Mouse (Mus musculus): ENCODE data around the gene Clec16a. TPM values are rescaled to one million over a fixed set of nuclear protein-coding genes. Genes with fewer than 3 reads are reported as not detected.

Clec16a gene
- polyA plus RNA-seq, 1 experiment from 2014 or later: 89.0 TPM

DNA sequence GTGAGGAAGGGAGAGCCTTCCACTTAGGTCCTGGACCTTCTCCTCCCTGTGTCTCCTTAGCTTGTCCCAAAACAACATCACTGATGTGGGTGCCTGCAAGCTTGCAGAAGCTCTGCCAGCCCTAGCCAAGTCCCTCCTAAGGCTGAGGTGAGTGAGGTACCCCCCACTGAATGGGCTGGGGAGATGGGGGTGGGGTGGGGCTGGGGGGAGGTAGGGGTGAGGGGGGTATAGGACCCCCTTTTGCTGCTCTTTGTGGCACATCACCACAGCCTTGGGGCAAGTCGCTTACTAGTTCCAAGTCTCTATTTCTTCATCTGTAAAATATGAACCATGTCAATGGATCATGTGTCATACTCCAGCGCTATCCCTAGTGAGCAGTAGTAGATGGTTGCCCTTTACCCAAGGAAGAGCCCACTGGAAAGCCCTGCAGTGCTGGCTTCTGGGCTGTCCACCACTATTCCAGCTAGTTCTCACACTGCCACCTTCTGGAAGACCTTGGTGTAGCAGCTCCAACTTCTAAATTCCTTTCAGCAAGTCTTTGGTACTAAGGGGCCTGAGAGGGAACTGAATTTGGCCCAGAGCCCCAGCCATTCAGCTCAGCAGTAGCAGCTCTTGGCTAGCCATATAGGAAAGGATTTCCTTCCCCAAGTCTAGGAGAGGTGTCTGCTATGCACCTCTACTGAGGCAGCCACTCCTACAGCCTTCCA is 24.1 kb upstream of the Clec16a start:
- 45% methylated on average over 2 of the region's 2 CpGs for WGBS
- H3K27ac ChIP-seq: no peak overlapping the region
- no peaks in the 10 kb centered on the region for H3K4me1 ChIP-seq
- ATAC-seq (replicated peaks): peak; percentile 85
- H3K9me3 ChIP-seq: no peaks in the 10 kb centered on the region
- H3K9ac ChIP-seq: no peak overlapping the region
- no peaks in the 10 kb centered on the region for H3K36me3 ChIP-seq (replicated peaks)
- H3K4me3 ChIP-seq: no peak overlapping the region
- H3K27me3 ChIP-seq (replicated peaks): no peaks in the 10 kb centered on the region
- H3K4me2 ChIP-seq: no peak overlapping the region

DNA sequence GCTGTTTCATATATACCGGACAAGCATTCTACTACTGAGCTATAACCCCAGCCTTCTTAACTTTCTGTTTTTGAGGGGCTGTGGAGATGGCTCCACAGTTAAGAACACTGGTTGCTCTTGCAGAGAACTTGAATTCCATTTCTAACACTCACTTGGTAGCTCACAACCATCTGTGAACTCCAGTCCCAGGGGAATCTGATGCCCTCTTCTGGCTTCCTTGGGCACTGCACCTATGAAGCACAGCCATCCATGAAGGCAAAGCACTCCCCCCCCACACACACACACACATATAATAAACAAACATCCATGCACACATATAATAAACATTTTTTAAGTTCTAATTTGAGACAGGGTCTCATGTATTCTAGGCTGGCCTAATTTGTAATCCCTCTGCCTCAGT is 22.3 kb upstream of the Clec16a start:
- no peak overlapping the region for H3K4me2 ChIP-seq
- ATAC-seq (replicated peaks): no peak
- no peak overlapping the region for H3K27ac ChIP-seq
- H3K4me1 ChIP-seq: no peaks in the 10 kb centered on the region
- H3K9ac ChIP-seq: no peak overlapping the region
- 96% methylated on average over 1 of the region's 1 CpGs for WGBS
- no peaks in the 10 kb centered on the region for H3K27me3 ChIP-seq (replicated peaks)
- H3K4me3 ChIP-seq: no peak overlapping the region
- H3K9me3 ChIP-seq: no peaks in the 10 kb centered on the region
- H3K36me3 ChIP-seq (replicated peaks): no peaks in the 10 kb centered on the region

DNA sequence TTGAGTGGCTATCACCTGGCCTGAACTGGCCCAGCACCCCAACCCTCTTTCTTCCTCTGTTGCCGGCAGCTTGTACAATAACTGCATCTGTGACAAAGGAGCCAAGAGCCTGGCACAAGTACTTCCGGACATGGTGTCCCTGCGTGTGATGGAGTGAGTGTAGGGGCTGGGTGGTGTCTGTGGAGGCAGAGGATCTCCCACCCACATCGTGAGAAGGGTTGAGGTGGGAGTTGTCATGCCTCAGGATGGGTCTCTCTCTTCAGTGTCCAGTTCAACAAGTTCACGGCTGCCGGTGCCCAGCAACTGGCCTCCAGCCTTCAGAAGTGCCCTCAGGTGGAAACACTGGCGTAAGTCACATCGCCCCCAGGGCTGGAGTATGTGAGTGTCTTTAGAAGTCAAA is 21.5 kb upstream of the Clec16a start:
- Histone ChIP-seq H3K9me3 (no peaks in the 10 kb centered on the region), H3K27me3 (replicated peaks) (no peaks in the 10 kb centered on the region), H3K4me1 (no peaks in the 10 kb centered on the region), H3K9ac (no peak overlapping the region), H3K4me3 (no peak overlapping the region), H3K4me2 (no peak overlapping the region), H3K36me3 (replicated peaks) (no peaks in the 10 kb centered on the region), H3K27ac (no peak overlapping the region)
- 92% methylated on average over 8 of the region's 8 CpGs for whole genome bisulfite sequencing
- ATAC-seq (replicated peaks): no peak

DNA sequence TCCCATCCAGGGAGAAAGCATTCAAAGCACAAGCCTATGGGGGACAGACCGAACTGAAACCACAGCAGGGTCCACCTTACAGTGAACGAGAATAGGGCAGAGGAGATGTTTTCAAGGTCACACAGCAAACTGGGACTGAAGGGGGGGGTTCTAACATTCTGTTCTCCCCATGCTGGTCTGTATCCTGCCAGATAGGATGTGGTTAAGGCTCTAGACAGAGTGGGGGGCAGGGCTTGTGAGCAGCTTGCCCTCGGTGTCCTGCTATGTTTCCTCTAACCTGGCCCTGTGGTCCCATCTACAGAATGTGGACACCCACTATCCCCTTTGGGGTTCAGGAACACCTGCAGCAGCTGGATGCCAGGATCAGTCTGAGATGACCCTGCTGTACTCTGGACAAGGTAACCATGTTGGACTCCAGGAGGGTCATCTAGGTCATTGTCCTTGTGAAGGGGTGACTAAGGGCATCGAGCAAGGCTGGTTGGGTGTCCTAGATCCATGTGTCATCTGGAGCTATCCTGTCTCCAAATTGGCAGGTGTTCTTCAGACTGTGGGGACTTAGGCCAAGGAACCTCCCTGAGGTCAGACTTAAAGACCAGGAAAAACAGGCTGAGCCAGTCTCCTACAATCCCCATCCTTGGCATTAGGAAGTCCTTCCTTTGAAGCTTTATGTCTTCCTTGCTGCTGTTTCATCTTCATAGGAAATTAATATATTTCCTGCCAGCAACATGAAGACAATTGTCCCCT is 20.1 kb upstream of the Clec16a start:
- ATAC-seq (replicated peaks): no peak
- H3K9me3 ChIP-seq: no peaks in the 10 kb centered on the region
- no peak overlapping the region for H3K9ac ChIP-seq
- no peak overlapping the region for H3K27ac ChIP-seq
- no peaks in the 10 kb centered on the region for H3K27me3 ChIP-seq (replicated peaks)
- no peaks in the 10 kb centered on the region for H3K4me1 ChIP-seq
- no peak overlapping the region for H3K4me2 ChIP-seq
- no peaks in the 10 kb centered on the region; the same call in 1 of the 2 replicates for H3K36me3 ChIP-seq (replicated peaks)
- 84% methylated on average over 4 of the region's 4 CpGs for WGBS
- H3K4me3 ChIP-seq: no peak overlapping the region

DNA sequence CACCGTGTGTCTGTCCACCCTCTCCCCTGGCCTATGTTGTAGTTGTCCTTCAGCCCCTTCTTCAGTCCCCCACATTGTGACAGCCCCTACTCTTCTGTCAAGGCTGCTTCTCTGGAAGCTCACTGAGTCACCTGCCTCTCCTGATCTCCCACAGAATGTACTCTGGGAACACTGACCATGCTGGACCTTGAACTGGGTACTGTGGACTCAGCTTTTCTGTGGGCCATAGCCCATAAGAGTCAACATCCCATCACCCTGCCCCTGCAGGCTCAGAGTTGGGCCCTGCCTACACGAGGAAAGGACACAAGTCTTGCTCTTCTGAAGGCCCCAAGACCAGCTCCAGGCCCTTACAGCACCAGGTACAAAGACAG is 19.5 kb upstream of the Clec16a start:
- H3K9me3 ChIP-seq: no peaks in the 10 kb centered on the region
- H3K36me3 ChIP-seq (replicated peaks): no peaks in the 10 kb centered on the region; the same call in 1 of the 2 replicates
- no peak overlapping the region for H3K27ac ChIP-seq
- H3K4me3 ChIP-seq: no peak overlapping the region
- H3K9ac ChIP-seq: no peak overlapping the region
- ATAC-seq (replicated peaks): no peak
- no peaks in the 10 kb centered on the region for H3K27me3 ChIP-seq (replicated peaks)
- no peaks in the 10 kb centered on the region for H3K4me1 ChIP-seq
- WGBS: 64% methylated on average over 2 of the region's 2 CpGs
- no peak overlapping the region for H3K4me2 ChIP-seq

DNA sequence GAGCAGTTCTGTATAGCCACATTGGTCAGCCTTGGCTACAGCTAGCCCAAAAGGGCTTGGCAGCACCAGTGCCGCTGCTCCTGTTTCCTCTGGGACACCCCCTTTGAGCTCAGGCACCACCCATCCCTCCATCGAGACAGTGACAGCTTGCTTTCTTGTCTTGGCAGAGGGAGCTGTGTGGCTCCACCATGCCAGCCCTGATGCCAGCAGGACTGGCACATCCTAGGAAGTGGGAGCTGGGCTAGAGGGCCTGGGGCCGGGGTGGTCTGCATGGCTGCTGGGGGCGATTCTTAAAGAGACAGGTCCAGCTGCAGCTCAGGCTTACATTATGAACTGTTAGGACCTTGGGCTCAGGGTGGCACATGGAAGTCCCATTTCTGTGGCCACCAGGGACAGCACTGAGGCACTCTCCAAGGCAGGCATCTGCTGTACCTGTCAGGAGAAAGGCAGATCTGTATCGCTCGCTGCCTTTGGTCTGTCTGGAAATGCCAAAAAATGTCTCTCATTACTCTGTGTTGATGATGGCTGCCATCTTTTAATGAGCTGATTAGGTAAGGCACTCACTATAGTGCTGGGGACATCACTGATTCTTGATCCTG is 18.0 kb upstream of the Clec16a start:
- WGBS: 81% methylated on average over 6 of the region's 6 CpGs
- Histone ChIP-seq H3K36me3 (replicated peaks) (no peaks in the 10 kb centered on the region; the same call in 1 of the 2 replicates), H3K4me1 (no peaks in the 10 kb centered on the region), H3K4me3 (no peak overlapping the region), H3K27me3 (replicated peaks) (no peaks in the 10 kb centered on the region), H3K9me3 (no peaks in the 10 kb centered on the region), H3K9ac (no peak overlapping the region), H3K27ac (no peak overlapping the region), H3K4me2 (no peak overlapping the region)
- no peak for ATAC-seq (replicated peaks)

DNA sequence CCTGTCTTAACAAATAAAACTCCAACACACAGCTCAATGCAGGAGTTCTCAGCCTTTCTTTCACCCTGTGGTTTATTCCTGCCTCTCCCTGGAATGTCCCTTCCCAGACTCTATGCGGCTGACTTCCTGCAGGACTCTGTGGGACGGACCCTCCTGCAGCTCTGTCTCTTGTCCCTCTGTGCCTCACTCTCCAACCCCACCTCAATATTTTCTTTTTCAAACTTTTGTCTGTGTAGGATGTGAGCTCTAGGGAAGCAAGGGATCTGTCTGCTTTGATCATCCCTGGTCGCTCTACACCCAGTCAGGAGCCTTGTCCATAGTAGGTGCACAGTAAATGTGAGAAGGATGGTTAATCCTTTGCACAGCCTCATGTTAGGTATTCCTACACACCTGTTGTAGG is 16.8 kb upstream of the Clec16a start:
- Histone ChIP-seq H3K4me1 (no peaks in the 10 kb centered on the region), H3K36me3 (replicated peaks) (no peaks in the 10 kb centered on the region; the same call in 1 of the 2 replicates), H3K27me3 (replicated peaks) (no peaks in the 10 kb centered on the region), H3K27ac (no peak overlapping the region), H3K9me3 (no peaks in the 10 kb centered on the region), H3K4me3 (no peak overlapping the region), H3K4me2 (no peak overlapping the region), H3K9ac (no peak overlapping the region)
- ATAC-seq (replicated peaks): no peak
- 88% methylated on average over 3 of the region's 3 CpGs for WGBS

DNA sequence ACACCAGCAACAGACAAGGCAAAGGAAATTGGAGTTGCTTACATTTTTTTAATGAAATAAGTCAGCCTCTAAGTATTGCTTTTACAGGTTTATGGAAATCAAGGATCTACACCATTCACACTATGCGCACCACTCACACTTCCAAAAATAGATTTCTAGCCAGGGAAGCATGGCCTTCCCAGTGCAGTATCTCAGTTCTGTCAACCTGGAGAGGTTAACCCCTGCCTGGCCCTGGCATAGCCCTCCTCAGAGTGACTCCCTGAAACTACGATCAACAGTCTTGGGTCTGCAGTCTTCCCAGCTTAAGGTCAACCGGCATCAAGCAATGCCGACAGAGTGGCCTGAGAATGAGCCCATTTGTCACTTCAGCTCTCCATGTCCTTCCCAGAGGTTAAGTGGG is 15.0 kb upstream of the Clec16a start:
- H3K4me3 ChIP-seq: no peak overlapping the region
- no peak overlapping the region for H3K9ac ChIP-seq
- WGBS: 94% methylated on average over 4 of the region's 4 CpGs
- H3K4me2 ChIP-seq: no peak overlapping the region
- no peak for ATAC-seq (replicated peaks)
- H3K27me3 ChIP-seq (replicated peaks): no peaks in the 10 kb centered on the region
- no peak overlapping the region for H3K27ac ChIP-seq
- no peaks in the 10 kb centered on the region for H3K9me3 ChIP-seq
- no peaks in the 10 kb centered on the region; the same call in 1 of the 2 replicates for H3K36me3 ChIP-seq (replicated peaks)
- peaks cover 6% of the 10 kb centered on the region; the same call in 1 of the 2 replicates for H3K4me1 ChIP-seq

DNA sequence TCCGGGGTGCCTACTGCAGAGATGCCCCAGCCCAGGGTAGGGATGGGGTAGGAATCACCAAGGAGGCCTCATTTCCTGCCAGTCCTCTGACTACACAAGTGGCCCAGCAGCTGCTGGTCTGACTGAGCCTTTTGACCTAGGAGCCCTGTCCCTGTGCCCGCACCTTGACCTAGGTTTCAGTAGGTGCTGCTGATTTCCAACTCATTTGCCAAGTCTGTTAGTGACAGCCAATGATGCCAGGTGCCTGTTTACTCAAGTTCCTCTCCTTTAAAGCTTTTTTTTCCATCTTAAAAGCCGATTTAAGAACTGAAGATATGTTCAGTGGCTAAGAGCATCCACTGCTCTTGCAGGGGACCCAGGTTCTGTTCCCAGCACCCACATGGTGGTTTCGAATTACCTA is 11.4 kb upstream of the Clec16a start:
- Histone ChIP-seq H3K4me3 (no peak overlapping the region), H3K36me3 (replicated peaks) (no peaks in the 10 kb centered on the region; the same call in 1 of the 2 replicates), H3K9me3 (no peaks in the 10 kb centered on the region), H3K27ac (no peak overlapping the region), H3K4me1 (peaks cover 21% of the 10 kb centered on the region), H3K4me2 (no peak overlapping the region), H3K27me3 (replicated peaks) (no peaks in the 10 kb centered on the region), H3K9ac (no peak overlapping the region)
- no peak for ATAC-seq (replicated peaks)
- 94% methylated on average over 4 of the region's 4 CpGs for WGBS

DNA sequence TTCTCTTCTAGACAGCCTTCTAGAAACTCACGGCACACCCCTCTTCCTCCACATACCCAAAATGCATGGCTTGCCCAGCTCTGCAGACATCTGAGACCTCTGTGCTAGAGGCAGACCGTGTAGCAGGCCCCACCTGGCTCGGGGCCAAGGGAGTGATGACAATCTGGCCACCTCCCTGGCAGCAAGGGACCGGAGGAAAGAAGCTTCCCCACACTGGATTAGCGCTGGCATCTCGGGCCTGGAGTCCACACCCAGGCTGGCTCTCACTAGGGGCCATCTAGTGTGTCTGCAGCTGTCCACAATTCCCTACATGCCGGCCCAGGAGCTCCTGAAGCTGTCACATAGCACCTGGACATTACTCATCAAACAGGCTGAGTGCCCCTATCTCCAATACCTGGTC is 10.6 kb upstream of the Clec16a start:
- no peak overlapping the region for H3K4me2 ChIP-seq
- H3K9ac ChIP-seq: no peak overlapping the region
- no peak overlapping the region for H3K27ac ChIP-seq
- no peaks in the 10 kb centered on the region for H3K9me3 ChIP-seq
- H3K27me3 ChIP-seq (replicated peaks): no peaks in the 10 kb centered on the region
- H3K36me3 ChIP-seq (replicated peaks): no peaks in the 10 kb centered on the region; the same call in 1 of the 2 replicates
- H3K4me3 ChIP-seq: no peak overlapping the region
- ATAC-seq (replicated peaks): no peak
- WGBS: 70% methylated on average over 7 of the region's 7 CpGs
- peaks cover 28% of the 10 kb centered on the region for H3K4me1 ChIP-seq

DNA sequence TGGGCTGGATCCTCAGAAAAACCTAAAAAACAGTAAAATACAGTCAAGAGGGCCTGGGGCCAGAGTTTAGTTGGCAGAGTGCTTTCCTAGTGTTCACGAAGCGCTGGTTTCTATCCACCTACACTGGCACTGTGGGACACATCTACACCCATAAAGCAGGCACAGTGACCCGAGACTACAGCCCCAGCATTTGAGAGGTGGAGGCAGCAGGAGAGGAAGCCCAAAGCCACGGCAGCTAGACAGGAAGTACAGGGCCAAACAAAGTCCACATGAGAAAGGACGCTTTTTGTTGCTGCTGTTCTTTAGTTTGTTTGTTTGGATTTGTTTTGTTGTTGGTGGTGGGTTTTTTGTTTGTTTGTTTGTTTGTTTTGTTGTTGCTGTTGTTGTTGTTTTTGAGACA is 8.8 kb upstream of the Clec16a start:
- H3K36me3 ChIP-seq (replicated peaks): no peaks in the 10 kb centered on the region
- no peak overlapping the region for H3K27ac ChIP-seq
- H3K9ac ChIP-seq: no peak overlapping the region
- WGBS: 84% methylated on average over 5 of the region's 5 CpGs
- H3K9me3 ChIP-seq: no peaks in the 10 kb centered on the region
- no peaks in the 10 kb centered on the region for H3K27me3 ChIP-seq (replicated peaks)
- no peak for ATAC-seq (replicated peaks)
- H3K4me1 ChIP-seq: peaks cover 46% of the 10 kb centered on the region
- H3K4me3 ChIP-seq: no peak overlapping the region
- no peak overlapping the region for H3K4me2 ChIP-seq

DNA sequence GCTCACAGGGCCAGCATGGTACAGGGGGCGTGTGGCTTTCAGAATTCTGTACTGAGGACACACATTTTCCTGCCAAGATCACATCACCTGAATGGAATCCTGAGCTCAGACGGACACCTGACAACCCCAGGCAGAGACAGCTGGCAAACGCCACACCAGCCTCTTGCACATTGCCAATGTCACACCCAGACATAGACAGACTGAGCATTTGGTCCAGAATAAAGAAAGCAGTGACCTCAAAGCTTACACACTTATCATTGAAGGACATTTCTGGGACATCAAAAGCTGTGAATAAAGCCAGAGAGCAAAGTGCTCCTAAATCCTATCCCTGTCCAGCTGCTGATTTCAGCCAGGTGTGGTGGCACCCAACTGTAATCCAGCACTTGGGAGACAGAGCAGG is 8.2 kb upstream of the Clec16a start:
- H3K36me3 ChIP-seq (replicated peaks): no peaks in the 10 kb centered on the region
- no peak overlapping the region for H3K4me3 ChIP-seq
- no peak overlapping the region for H3K27ac ChIP-seq
- no peaks in the 10 kb centered on the region for H3K27me3 ChIP-seq (replicated peaks)
- H3K9me3 ChIP-seq: no peaks in the 10 kb centered on the region
- 80% methylated on average over 3 of the region's 3 CpGs for WGBS
- no peak for ATAC-seq (replicated peaks)
- H3K4me2 ChIP-seq: no peak overlapping the region
- no peak overlapping the region for H3K9ac ChIP-seq
- peaks cover 52% of the 10 kb centered on the region for H3K4me1 ChIP-seq
